Comparison of ENCODE assay signal across 28 mouse cellular contexts in genomic region chr2:131941501-131941900, GRCm38 (mm10). TPM values are rescaled to one million over a fixed set of nuclear protein-coding genes. Genes with fewer than 3 reads are reported as not detected.
"Had no signal": no experiment of that assay in that cellular context is flagged by ENCODE, and none has a peak within 500 bp of the region (broad histone marks: within the 10 kb centered on the region; RNA-seq: fewer than 3 reads in every experiment).

No protein-coding gene starts in this region.

- H3K4me3 ChIP-seq: kidney, embryonic 15.5 days; left cerebral cortex, adult 2 months; liver, embryonic 13.5 days; midbrain, embryonic 12.5 days; midbrain, embryonic 15.5 days; myocyte; neural tube, embryonic 13.5 days had no signal

- H3K4me1 ChIP-seq: kidney, embryonic 15.5 days; midbrain, embryonic 12.5 days; midbrain, embryonic 15.5 days; neural tube, embryonic 13.5 days had no signal

- H3K9ac ChIP-seq: kidney, embryonic 15.5 days; midbrain, embryonic 12.5 days; midbrain, embryonic 15.5 days; neural tube, embryonic 13.5 days had no signal

- H3K27ac ChIP-seq: kidney, embryonic 15.5 days; left cerebral cortex, adult 2 months; midbrain, embryonic 12.5 days; midbrain, embryonic 15.5 days; neural tube, embryonic 13.5 days had no signal

- H3K27me3 ChIP-seq: kidney, embryonic 15.5 days; midbrain, embryonic 12.5 days; midbrain, embryonic 15.5 days; neural tube, embryonic 13.5 days had no signal

- H3K9me3 ChIP-seq: kidney, embryonic 15.5 days; liver, embryonic 13.5 days; midbrain, embryonic 12.5 days; midbrain, embryonic 15.5 days; neural tube, embryonic 13.5 days had no signal

- DNase-seq: kidney, adult 2 months; kidney, postnatal 10 days; kidney, postnatal 36 days; layer of hippocampus, postnatal 36 days; liver, embryonic 13.5 days; lung, adult 2 months; lung, postnatal 14 days; lung, postnatal 4 days; right cerebral cortex, adult 18-20 months; thymus, postnatal 25 days had no signal

- ATAC-seq: inflammation-experienced regulatory T-cells, adult 6 months; intestine, embryonic 16.5 days; midbrain, embryonic 15.5 days had no signal

- H3K4me2 ChIP-seq: kidney, embryonic 15.5 days; midbrain, embryonic 12.5 days; midbrain, embryonic 15.5 days; neural tube, embryonic 13.5 days had no signal

RNA-seq across cellular contexts. Expression of gene Prnd, which starts 9.2 kb away (rescaled TPM):
- polyA plus RNA-seq: liver, adult 2 months; myocyte had no signal

RNA-seq across cellular contexts. Expression of gene Prn, which starts 31.7 kb away (rescaled TPM):
- polyA plus RNA-seq: inflammation-experienced regulatory T-cells, adult 6 months; intestine, embryonic 16.5 days; kidney, adult 2 months; kidney, embryonic 15.5 days; limb, embryonic 11.5 days; limb, embryonic 14.5 days; liver, adult 2 months; liver, embryonic 13.5 days; liver, embryonic 16.5 days; lung, adult 2 months; lung, embryonic 16.5 days; midbrain, embryonic 12.5 days; midbrain, embryonic 15.5 days; neural tube, embryonic 13.5 days; small intestine, adult 2 months; spleen, adult 2 months; stomach, embryonic 16.5 days; thymus, postnatal 0 days; urinary bladder, adult 2 months had no signal
